ENCODE assay signal across 12 mouse cellular contexts in the genomic region with DNA sequence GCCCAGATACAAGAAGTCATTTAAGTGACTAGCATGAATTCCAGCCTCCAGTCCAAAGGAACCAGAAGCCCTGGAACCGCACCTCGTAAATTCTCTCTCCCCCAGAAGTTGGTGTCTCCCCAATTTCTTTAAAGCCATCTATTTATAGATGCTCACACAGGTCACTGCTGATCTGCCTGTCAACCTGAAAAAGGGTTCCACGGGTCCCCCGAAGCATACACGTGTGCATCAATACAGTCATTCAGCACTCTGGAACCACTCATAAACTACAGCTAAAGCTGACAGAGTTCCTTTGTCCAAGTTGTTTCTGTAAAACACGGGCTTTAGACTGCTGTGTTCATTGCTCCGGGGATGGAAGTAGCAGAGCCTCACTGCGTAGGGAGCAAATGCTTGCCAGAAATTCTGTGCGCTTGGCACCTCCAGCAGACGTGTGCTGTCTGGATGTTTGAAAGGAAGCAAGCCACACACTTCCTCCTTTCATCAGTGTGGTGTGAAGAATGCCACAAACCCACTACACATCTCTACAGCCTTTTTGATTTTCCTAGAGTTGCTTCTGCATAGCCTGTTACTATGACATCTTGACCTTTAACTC.
DNase-seq lines count a peak whose midpoint lies in the region; ATAC-seq and TF ChIP-seq lines count a peak whose summit lies in the region.
"Had no signal": no experiment of that assay in that cellular context is flagged by ENCODE, and none has a peak within 500 bp of the region (broad histone marks: within the 10 kb centered on the region; RNA-seq: fewer than 3 reads in every experiment).

No protein-coding gene starts in this region.

- peaks cover 16% of the 10 kb centered on the region; the same call in 1 of the 2 replicates for H3K36me3 ChIP-seq in lung, embryonic 14.5 days (ENCODE audit: insufficient read depth)
- peaks cover 24% of the 10 kb centered on the region for H3K36me3 ChIP-seq in limb, embryonic 15.5 days

- no peak for DNase-seq in gastrocnemius, adult 2 months
- DNase-seq in gastrocnemius, postnatal 14 days: no peak
- DNase-seq in lung, embryonic 14.5 days: peak; percentile 52
- DNase-seq in lung, postnatal 10 days: no peak
- DNase-seq in cerebellum, postnatal 10 days: peak; percentile 54 to 55
- no peak for DNase-seq in testis, postnatal 10 days (ENCODE audit: low spot score)
- DNase-seq in B cell, adult 2 months: no peak
- DNase-seq: gastrocnemius, postnatal 25 days had no signal

- ATAC-seq in lung, embryonic 14.5 days (ENCODE audit: insufficient read depth): no peak
- ATAC-seq in limb, embryonic 15.5 days (ENCODE audit: insufficient number of reproducible peaks, low FRiP score, low TSS enrichment, low read depth): peak; percentile 73
- ATAC-seq: CD4-positive, CD25-positive, alpha-beta regulatory T cell, adult 4 months; inflammation-experienced regulatory T-cells, adult 6 months had no signal

- H3K4me3 ChIP-seq in gastrocnemius, adult 2 months: no peak overlapping the region
- H3K4me3 ChIP-seq in lung, embryonic 14.5 days (ENCODE audit: low read depth, low read length): no peak overlapping the region
- no peak overlapping the region for H3K4me3 ChIP-seq in limb, embryonic 15.5 days

- H3K9me3 ChIP-seq in lung, embryonic 14.5 days (ENCODE audit: low read depth, low read length): no peaks in the 10 kb centered on the region
- no peaks in the 10 kb centered on the region for H3K9me3 ChIP-seq in limb, embryonic 15.5 days

- intact Hi-C loops in gastrocnemius, adult 2 months (cut with DNase I): no loop called here
- intact Hi-C loops in gastrocnemius, postnatal 14 days (cut with DNase I; ENCODE audit: low total_unique reads): no loop called here

- H3K4me1 ChIP-seq in lung, embryonic 14.5 days (ENCODE audit: insufficient read depth): no peaks in the 10 kb centered on the region; the same call in 1 of the 2 replicates
- H3K4me1 ChIP-seq in limb, embryonic 15.5 days: peaks cover 23% of the 10 kb centered on the region

- no peaks in the 10 kb centered on the region for H3K27me3 ChIP-seq in lung, embryonic 14.5 days (ENCODE audit: insufficient read depth, low read length)
- H3K27me3 ChIP-seq in limb, embryonic 15.5 days: no peaks in the 10 kb centered on the region

- TF ChIP-seq CTCF in gastrocnemius, adult 2 months (IDR thresholded peaks at IDR 0.05): no peak
- no peak for TF ChIP-seq CTCF in lung, embryonic 14.5 days (IDR thresholded peaks at IDR 0.05; ENCODE audit: low read depth)

- no peak overlapping the region for H3K4me2 ChIP-seq in lung, embryonic 14.5 days
- no peak overlapping the region for H3K4me2 ChIP-seq in limb, embryonic 15.5 days

- H3K9ac ChIP-seq in lung, embryonic 14.5 days: no peak overlapping the region
- H3K9ac ChIP-seq in limb, embryonic 15.5 days: no peak overlapping the region

- peak overlapping the region; percentile 12; the same call in 1 of the 2 replicates for H3K27ac ChIP-seq in gastrocnemius, adult 2 months
- no peak overlapping the region for H3K27ac ChIP-seq in lung, embryonic 14.5 days (ENCODE audit: low read depth)
- H3K27ac ChIP-seq in limb, embryonic 15.5 days: peak overlapping the region; percentile 67
- H3K27ac ChIP-seq: macrophage had no signal

- 60% methylated on average over 10 of the region's 10 CpGs for WGBS in lung, embryonic 14.5 days
- 47% methylated on average over 10 of the region's 10 CpGs for WGBS in limb, embryonic 15.5 days

Comparison
In these comparisons a context has a peak if more than half of its experiments do, and no peak if none do; other contexts are left out.
1. DNase-seq: peak in lung, embryonic 14.5 days (single experiment) and cerebellum, postnatal 10 days (2 of 2); none in gastrocnemius, adult 2 months (single experiment), gastrocnemius, postnatal 14 days (single experiment), lung, postnatal 10 days (single experiment), testis, postnatal 10 days (single experiment) and B cell, adult 2 months (0 of 2).